Mouse (Mus musculus) kidney, adult 2 months (tissue): Measurements from ENCODE around the gene Ccdc85c.

Experiments
- CTCF ChIP-seq: fragments of 200-500 bp; conservative IDR thresholded peaks from 2 replicates; pipeline ENCODE4 v1.5.1; 2011; ENCODE audit warnings: low read depth, mild to moderate bottlenecking, control low read depth, low read length, moderate library complexity, mixed read lengths; ENCODE audit not compliant: insufficient read depth, insufficient read length
- POLR2A ChIP-seq: fragments of 200-500 bp; IDR thresholded peaks from one replicate; pipeline ENCODE4 v1.6.1; 2011; ENCODE audit warnings: low read depth, low read length, control low read depth

- no peak for TF ChIP-seq CTCF
- TF ChIP-seq POLR2A = no peak
Measured at GRCm38 (mm10) chr12:108230077-108230476, 45.1 kb downstream of the Ccdc85c start.
